Mouse (Mus musculus) limb, embryonic 12.5 days (tissue): ENCODE results near the gene Ckap4. TPM values are rescaled to one million over a fixed set of nuclear protein-coding genes. Genes with fewer than 3 reads are reported as not detected.
"Not testable (repeated sequence)": the region's sequence is repeated elsewhere in the genome, so short reads cannot be mapped to it uniquely, and the experiment has no call there.

Source experiments
- ATAC-seq: fragments of 200-750 bp; cut with Nextera tagmentation; 2 replicates; pipeline ENCODE4 v1.8.0; 2017; ENCODE audit warnings: low read depth, moderate TSS enrichment; ENCODE audit not compliant: insufficient number of reproducible peaks, insufficient read depth, low FRiP score, low TSS enrichment
- H3K27ac ChIP-seq: fragments of 300-500 bp; sonication (generic); 2 replicates; pipeline ENCODE4 v1.5.1; 2016; ENCODE audit warnings: mild to moderate bottlenecking, moderate library complexity
- H3K27me3 ChIP-seq: fragments of 300-500 bp; sonication (generic); 2 replicates; pipeline ENCODE4 v1.6.1; 2016; ENCODE audit warnings: mild to moderate bottlenecking, moderate library complexity
- H3K36me3 ChIP-seq: fragments of 300-500 bp; sonication (generic); 2 replicates; pipeline ENCODE4 v1.6.1; 2016; ENCODE audit warnings: mild to moderate bottlenecking, moderate library complexity
- H3K4me1 ChIP-seq: fragments of 300-500 bp; sonication (generic); replicated peaks from 2 replicates; pipeline ENCODE4 v1.6.1; 2016
- H3K4me2 ChIP-seq: fragments of 300-500 bp; sonication (generic); 2 replicates; pipeline ENCODE4 v1.6.1; 2016; ENCODE audit warnings: mild to moderate bottlenecking, moderate library complexity
- H3K4me3 ChIP-seq: fragments of 300-500 bp; sonication (generic); replicated peaks from 2 replicates; pipeline ENCODE4 v1.5.1; 2016; ENCODE audit warnings: mild to moderate bottlenecking
- H3K9ac ChIP-seq: fragments of 300-500 bp; sonication (generic); replicated peaks from 2 replicates; pipeline ENCODE4 v1.6.1; 2016; ENCODE audit warnings: mild to moderate bottlenecking, moderate library complexity
- H3K9me3 ChIP-seq: fragments of 300-500 bp; sonication (generic); 2 replicates; pipeline ENCODE4 v1.6.1; 2016; ENCODE audit warnings: mild to moderate bottlenecking, moderate library complexity
- WGBS: fragments of 180-500 bp; shearing (Covaris S2); methylation state at CpG from one replicate; pipeline ENCODE4 v1.1.7; 2016; 5-methylcytosine and 5-hydroxymethylcytosine counted together
- polyA plus RNA-seq: library from polyadenylated mRNA; unstranded; fragments of >200 nt; fragmentation: Nextera tagmentation; extraction: Ambion mirVana; gene quantifications from 2 replicates; pipeline ENCODE4 v1.2.1, GENCODE M21; 2016

Gene Ckap4
- polyA plus RNA-seq, 1 experiment from 2014 or later = 102 TPM

DNA sequence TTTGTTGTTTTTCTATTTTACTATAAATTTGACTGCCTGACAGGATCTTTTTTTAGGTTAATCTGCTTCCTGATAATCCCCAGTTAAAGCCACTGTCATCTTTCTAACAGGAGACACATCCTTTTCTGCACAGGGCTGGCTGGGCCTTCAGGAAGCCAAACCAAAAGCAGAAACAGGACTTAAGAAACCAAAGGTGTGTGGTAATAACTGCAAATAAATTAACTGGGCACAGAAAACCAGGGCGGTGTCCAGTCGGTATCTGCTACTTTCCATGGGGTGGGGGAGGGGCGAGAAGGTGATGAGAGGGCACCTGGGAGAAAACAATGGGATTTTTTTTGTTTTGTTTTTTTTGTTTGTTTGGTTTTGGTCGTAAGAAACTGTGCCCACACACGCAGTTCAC, 6.8 kb downstream of the Ckap4 start:
- H3K4me2 ChIP-seq = no peak overlapping the region
- no peaks in the 10 kb centered on the region for H3K27me3 ChIP-seq
- peaks cover 29% of the 10 kb centered on the region for H3K4me1 ChIP-seq
- no peak overlapping the region for H3K4me3 ChIP-seq
- no peak overlapping the region for H3K9ac ChIP-seq
- no peak for ATAC-seq
- 81% methylated on average over 5 of the region's 5 CpGs for WGBS
- no peak overlapping the region for H3K27ac ChIP-seq
- H3K36me3 ChIP-seq = peaks cover 78% of the 10 kb centered on the region
- H3K9me3 ChIP-seq = no peaks in the 10 kb centered on the region

DNA sequence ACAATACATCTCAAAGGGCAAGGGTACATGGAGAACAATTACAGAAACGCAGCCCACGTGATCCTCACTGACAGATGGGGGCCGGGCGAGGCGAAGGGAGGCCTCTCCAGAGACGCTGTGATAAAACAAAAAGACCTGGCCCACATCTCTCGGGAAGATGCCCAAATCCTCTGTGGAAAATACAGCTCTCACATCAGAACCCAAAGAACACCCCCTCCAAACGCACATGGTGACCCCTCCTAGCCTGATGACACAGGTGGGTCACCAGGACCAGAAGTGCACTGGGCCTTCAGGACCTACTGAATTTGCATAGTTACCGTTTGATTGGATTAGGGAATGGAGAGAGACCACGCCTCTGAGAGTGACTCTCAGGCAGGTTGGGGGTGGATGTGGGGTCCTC, 7.4 kb downstream of the Ckap4 start:
- Histone ChIP-seq H3K27me3 (no peaks in the 10 kb centered on the region), H3K36me3 (peaks cover 77% of the 10 kb centered on the region)
- WGBS = 85% methylated on average over 10 of the region's 10 CpGs

DNA sequence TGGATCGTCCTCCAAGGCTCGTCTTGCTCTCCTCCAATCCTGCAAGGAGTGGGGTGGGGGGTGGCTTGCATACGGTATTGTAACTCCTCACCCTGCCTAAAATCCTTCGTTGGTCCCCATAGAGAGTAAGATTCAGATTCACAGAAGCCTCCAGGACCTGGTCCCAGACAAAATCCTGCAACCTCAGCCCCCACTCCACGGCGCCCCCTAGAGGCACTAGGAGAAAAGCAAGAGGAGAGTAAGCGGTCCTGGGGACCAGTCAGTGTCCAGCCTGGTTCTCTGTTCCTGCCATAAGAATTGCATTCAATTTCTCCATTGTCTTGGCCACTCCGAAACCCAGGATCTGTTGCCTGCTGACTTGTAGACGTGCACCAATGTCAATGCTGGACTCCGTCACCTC, 10.2 kb downstream of the Ckap4 start:
- no peak overlapping the region for H3K9ac ChIP-seq
- no peak overlapping the region for H3K4me3 ChIP-seq
- no peak overlapping the region for H3K27ac ChIP-seq
- H3K4me2 ChIP-seq = no peak overlapping the region
- H3K27me3 ChIP-seq = no peaks in the 10 kb centered on the region
- no peaks in the 10 kb centered on the region for H3K9me3 ChIP-seq
- 55% methylated on average over 10 of the region's 10 CpGs for WGBS
- H3K4me1 ChIP-seq = no peaks in the 10 kb centered on the region
- peaks cover 52% of the 10 kb centered on the region for H3K36me3 ChIP-seq
- ATAC-seq = no peak

More for the DNA sequence above, 7.4 kb downstream of the Ckap4 start:
- Histone ChIP-seq H3K9ac (no peak overlapping the region), H3K4me3 (no peak overlapping the region), H3K4me2 (no peak overlapping the region), H3K27ac (no peak overlapping the region), H3K4me1 (peaks cover 23% of the 10 kb centered on the region), H3K9me3 (no peaks in the 10 kb centered on the region)
- no peak for ATAC-seq

DNA sequence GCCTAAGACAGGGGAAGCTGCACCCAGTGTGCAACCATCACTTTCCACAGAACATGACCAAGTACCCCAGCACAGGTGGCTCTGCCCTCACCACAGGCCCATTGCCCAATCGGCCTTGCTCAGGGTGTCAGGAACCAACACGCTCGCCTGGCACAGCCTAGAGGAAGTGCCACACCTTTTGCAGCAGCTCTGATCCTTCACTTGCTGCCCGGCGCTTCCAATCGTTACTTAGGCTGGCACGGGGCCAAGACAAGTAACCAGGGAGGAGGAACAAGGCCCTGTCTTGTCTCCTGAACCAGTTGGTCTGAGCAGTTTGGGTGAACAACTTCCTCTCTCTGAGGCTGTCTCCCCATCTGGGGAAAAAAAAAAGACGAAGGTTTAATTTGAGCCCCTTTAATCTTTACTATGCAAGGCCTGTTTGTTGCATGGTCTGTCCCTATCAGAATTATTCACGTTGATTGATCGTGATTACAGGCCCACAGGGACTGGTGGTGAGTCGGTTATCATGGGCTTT, 17.4 kb downstream of the Ckap4 start:
- Histone ChIP-seq H3K4me3 (no peak overlapping the region), H3K27me3 (no peaks in the 10 kb centered on the region), H3K9me3 (no peaks in the 10 kb centered on the region), H3K4me2 (no peak overlapping the region), H3K36me3 (no peaks in the 10 kb centered on the region), H3K27ac (no peak overlapping the region), H3K4me1 (no peaks in the 10 kb centered on the region), H3K9ac (no peak overlapping the region; the same call in 1 of the 2 replicates)
- WGBS = 65% methylated on average over 11 of the region's 11 CpGs
- ATAC-seq = no peak

DNA sequence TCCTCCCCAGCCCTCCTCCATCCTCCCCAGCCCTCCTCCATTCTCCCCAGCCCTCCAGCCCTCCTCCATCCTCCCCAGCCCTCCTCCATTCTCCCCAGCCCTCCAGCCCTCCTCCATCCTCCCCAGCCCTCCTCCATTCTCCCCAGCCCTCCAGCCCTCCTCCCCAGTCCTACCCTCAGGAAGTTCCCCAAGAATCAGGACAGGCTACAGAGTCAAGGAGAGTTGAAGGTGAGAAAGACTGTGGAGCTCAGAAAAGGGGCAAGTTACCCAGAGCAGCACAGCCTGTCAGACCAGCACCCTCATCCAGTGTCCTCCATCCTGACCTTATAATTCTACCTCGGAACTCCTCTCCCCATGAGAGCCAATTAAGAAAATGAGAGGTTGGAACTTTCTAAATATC, 17.9 kb downstream of the Ckap4 start:
- not testable (repeated sequence) for H3K27me3 ChIP-seq, H3K4me2 ChIP-seq, H3K4me1 ChIP-seq, H3K9ac ChIP-seq, H3K4me3 ChIP-seq, H3K9me3 ChIP-seq, ATAC-seq, H3K27ac ChIP-seq, H3K36me3 ChIP-seq
- 69% methylated on average over 1 of the region's 1 CpGs for whole genome bisulfite sequencing

DNA sequence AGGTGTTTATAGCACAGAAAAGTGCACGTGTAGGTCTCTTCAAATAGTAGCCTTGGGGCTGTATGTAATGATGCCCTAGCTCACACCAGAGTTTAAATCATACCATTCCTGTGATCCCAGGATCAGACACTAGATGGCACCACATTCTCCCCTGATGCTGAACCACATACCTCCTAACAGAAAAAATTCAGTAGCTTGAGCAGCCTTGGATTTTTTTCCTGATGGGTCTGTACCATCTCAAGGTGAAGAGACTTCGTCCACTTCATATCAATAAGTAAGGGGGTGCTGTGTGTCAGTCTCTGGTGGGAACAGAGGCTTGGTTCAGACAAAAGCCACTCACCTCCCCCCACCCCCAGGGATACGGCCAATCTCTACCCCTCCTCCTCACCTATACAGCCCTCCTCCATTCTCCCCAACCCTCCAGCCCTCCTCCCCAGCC, 18.3 kb downstream of the Ckap4 start:
- Histone ChIP-seq H3K27ac (no peak overlapping the region), H3K9me3 (no peaks in the 10 kb centered on the region), H3K27me3 (no peaks in the 10 kb centered on the region), H3K4me1 (no peaks in the 10 kb centered on the region), H3K9ac (no peak overlapping the region), H3K36me3 (no peaks in the 10 kb centered on the region), H3K4me3 (no peak overlapping the region), H3K4me2 (no peak overlapping the region)
- ATAC-seq = peak; percentile 49; the same call in 1 of the 2 replicates
- 32% methylated on average over 3 of the region's 3 CpGs for WGBS

DNA sequence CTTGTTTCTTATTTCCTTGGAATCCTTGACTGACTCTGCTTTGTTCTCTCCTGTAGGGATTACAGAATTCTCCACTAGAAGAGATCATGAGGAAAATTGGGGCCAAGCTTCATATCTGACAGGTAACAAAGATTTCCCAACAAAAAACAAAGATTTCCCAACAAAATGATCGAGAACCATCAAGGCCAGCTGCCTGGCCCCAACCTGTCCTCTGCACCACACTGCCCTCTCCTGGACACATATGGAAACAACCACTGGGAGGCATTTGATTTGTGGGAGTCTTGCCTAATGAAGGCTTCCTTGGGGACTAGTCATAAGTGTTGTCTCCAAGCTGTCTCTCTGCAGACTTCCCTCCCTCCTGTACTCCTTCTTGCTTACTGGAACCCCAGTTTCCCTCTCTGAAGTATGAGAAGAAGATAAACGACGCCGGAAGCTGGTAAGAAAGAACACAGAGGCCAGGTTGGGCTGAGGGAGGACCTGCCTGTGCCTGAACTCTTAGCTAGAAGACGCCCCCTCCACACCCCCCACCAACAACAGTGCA, 19.8 kb downstream of the Ckap4 start:
- Histone ChIP-seq H3K4me1 (no peaks in the 10 kb centered on the region), H3K4me3 (no peak overlapping the region), H3K9ac (no peak overlapping the region), H3K27ac (no peak overlapping the region), H3K4me2 (no peak overlapping the region), H3K9me3 (no peaks in the 10 kb centered on the region), H3K36me3 (no peaks in the 10 kb centered on the region), H3K27me3 (no peaks in the 10 kb centered on the region)
- ATAC-seq = no peak
- 44% methylated on average over 5 of the region's 5 CpGs for WGBS

DNA sequence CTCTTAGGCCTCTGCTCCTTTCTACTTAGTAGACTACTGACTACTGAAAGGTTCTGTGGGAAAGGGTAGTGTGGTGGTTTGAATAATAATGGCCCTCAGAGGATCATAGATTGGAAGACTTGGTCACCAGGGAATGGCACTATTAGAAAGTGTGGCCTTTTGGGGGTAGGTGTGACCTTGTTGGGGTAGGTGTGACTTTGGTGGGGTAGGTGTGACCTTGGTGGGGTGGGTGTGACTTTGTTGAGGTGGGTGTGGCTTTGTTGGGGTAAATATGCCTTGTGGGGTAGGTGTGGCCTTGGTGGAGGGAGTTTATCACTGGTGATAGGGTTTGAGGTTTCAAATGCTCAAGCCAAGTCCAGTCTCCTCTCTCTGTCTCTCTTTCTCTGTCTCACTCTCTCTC, 21.1 kb downstream of the Ckap4 start:
- no peak overlapping the region for H3K27ac ChIP-seq
- no peak overlapping the region for H3K4me2 ChIP-seq
- H3K9me3 ChIP-seq = no peaks in the 10 kb centered on the region
- no peak overlapping the region for H3K4me3 ChIP-seq
- H3K27me3 ChIP-seq = no peaks in the 10 kb centered on the region
- no peak overlapping the region for H3K9ac ChIP-seq
- H3K4me1 ChIP-seq = no peaks in the 10 kb centered on the region
- ATAC-seq = no peak
- no peaks in the 10 kb centered on the region for H3K36me3 ChIP-seq

DNA sequence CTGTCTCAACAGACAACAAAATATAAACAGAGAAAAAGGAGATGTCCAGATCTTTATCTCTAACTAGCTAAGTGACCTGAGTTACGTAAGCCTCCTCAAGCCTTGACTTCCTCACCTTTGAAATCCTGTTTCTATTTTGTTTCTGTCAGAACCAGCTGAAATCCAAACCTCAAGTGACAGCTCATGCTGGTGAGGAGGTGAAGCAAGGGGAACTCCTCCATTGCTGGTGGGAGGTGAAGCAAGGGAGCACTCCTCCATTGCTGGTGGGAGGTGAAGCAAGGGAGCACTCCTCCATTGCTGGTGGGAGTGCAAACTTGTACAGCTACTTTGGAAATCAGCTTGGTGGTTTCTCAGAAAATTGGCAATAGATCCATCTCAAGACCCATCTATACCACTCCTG, 25.3 kb downstream of the Ckap4 start:
- no peak overlapping the region for H3K27ac ChIP-seq
- no peak overlapping the region for H3K9ac ChIP-seq
- H3K27me3 ChIP-seq = no peaks in the 10 kb centered on the region
- no peak overlapping the region for H3K4me2 ChIP-seq
- no peaks in the 10 kb centered on the region for H3K36me3 ChIP-seq
- no peak for ATAC-seq
- no peaks in the 10 kb centered on the region for H3K4me1 ChIP-seq
- 92% methylated on average over 1 of the region's 1 CpGs for WGBS
- no peaks in the 10 kb centered on the region for H3K9me3 ChIP-seq
- H3K4me3 ChIP-seq = no peak overlapping the region

DNA sequence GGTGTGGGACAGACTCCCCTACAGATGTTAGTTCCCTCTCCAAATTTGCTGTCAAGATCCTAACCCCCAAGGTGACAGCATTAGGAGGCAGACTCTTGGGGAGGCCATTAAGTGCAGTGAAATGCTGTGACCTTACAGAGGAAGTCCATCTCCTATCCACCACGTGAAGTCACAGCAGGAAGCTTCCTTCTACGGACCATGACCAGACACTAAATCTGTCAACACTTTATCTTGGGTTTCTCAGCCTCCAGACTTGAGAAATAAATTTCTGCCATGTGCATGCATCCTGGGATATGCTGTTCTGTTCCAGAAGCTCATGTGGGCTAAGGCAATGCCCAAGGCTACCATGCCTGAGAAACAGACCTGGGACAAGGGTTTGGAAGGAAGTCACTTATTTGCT, 35.0 kb downstream of the Ckap4 start:
- WGBS = 3% methylated on average over 2 of the region's 2 CpGs
- H3K9ac ChIP-seq = no peak overlapping the region
- H3K4me2 ChIP-seq = no peak overlapping the region
- no peak overlapping the region for H3K4me3 ChIP-seq
- no peaks in the 10 kb centered on the region for H3K27me3 ChIP-seq
- no peaks in the 10 kb centered on the region for H3K36me3 ChIP-seq
- no peak for ATAC-seq
- H3K27ac ChIP-seq = no peak overlapping the region
- H3K4me1 ChIP-seq = peaks cover 15% of the 10 kb centered on the region; the same call in 1 of the 2 replicates
- H3K9me3 ChIP-seq = no peaks in the 10 kb centered on the region

DNA sequence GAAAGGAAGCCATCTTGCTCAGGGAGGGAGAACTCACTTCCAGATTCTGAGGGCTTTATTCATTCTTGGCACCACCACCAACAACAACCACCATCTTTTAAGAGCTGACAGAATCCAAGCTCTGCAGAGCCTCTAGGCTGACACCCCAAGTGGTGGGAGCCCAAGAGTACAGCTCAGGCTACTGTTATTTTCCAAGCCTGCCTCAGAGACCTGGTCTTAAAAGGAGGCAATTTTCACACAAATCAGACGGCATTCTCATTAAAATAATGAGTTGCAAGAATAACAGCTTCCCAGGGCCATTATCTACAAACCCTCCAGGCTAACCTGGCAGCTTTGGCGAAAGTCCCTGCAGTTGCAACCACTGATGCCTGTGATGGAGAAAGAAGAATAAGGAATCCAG, 37.1 kb downstream of the Ckap4 start:
- Histone ChIP-seq H3K4me2 (no peak overlapping the region), H3K4me3 (no peak overlapping the region), H3K36me3 (no peaks in the 10 kb centered on the region), H3K9ac (no peak overlapping the region), H3K9me3 (no peaks in the 10 kb centered on the region), H3K27ac (peak overlapping the region; percentile 59; the same call in 1 of the 2 replicates), H3K27me3 (no peaks in the 10 kb centered on the region), H3K4me1 (peaks cover 15% of the 10 kb centered on the region; the same call in 1 of the 2 replicates)
- ATAC-seq = no peak; the same call in 1 of the 2 replicates
- WGBS = 36% methylated on average over 2 of the region's 2 CpGs

DNA sequence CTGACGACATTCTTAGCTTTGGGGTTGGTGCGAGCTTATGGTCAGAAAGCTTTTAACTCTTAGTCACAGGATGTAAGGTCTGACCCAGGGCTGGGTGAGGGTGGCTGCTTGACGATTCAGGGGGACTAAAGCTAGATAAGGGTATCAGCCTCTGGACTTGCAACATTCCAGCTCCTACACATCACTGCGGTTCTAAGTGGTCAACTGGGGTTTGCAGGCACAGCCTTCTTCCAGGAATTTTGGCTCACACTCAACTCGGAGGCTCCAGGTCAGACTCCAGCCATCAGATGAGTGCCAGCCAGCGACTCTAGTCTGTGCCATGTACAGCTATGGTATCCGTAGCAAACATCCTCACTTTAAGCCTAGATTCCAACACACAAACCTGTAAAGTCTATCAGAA, 39.4 kb downstream of the Ckap4 start:
- H3K27me3 ChIP-seq = no peaks in the 10 kb centered on the region
- H3K9ac ChIP-seq = no peak overlapping the region
- no peak overlapping the region for H3K4me3 ChIP-seq
- H3K4me2 ChIP-seq = no peak overlapping the region
- 80% methylated on average over 7 of the region's 7 CpGs for WGBS
- H3K4me1 ChIP-seq = peaks cover 15% of the 10 kb centered on the region; the same call in 1 of the 2 replicates
- H3K9me3 ChIP-seq = no peaks in the 10 kb centered on the region
- ATAC-seq = no peak
- no peaks in the 10 kb centered on the region for H3K36me3 ChIP-seq
- no peak overlapping the region for H3K27ac ChIP-seq
